Mouse (Mus musculus): ENCODE data around the gene Gal3st3. TPM values are rescaled to one million over a fixed set of nuclear protein-coding genes. Genes with fewer than 3 reads are reported as not detected.

Gene Gal3st3
- polyA plus RNA-seq, 1 experiment from 2014 or later = 48.8 TPM

DNA sequence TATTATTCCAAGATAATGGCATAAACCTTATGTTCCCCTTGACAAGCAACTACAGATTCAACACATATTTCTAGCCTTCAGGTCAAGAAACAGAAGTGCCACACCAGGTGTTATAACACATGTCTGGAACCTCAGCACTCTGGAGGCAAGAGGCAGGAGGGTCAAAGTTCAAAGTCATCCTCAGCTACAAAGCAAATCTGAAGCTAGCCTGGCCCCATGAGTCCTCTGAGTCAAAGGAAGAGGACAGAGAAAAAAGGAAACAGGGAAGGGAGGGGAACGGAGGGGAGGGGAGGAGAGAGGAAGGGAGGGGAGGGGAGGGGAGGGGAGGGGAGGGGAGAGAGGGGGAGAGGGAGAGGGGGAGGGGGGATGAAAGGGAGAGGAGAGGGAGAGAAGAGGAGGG, 57.9 kb downstream of the Gal3st3 start:
- no CpG with 5 or more reads among the region's 1 CpGs for WGBS
- no peaks in the 10 kb centered on the region for H3K9me3 ChIP-seq
- no peak overlapping the region for H3K9ac ChIP-seq
- no peaks in the 10 kb centered on the region for H3K4me1 ChIP-seq (replicated peaks)
- no peaks in the 10 kb centered on the region for H3K36me3 ChIP-seq
- no peaks in the 10 kb centered on the region for H3K27me3 ChIP-seq
- H3K4me3 ChIP-seq = no peak overlapping the region
- H3K4me2 ChIP-seq = no peak overlapping the region
- H3K27ac ChIP-seq (replicated peaks) = no peak overlapping the region
- ATAC-seq (ENCODE audit: low FRiP score, low read depth) = no peak

Other genes starting within 250 kb of the Gal3st3 start
- 0.79 and 1.1 TPM in 2 replicates for gene Rin1, start 247.8 kb upstream of the Gal3st3 start, polyA plus RNA-seq (2015; fragmentation: Nextera tagmentation; extraction: Ambion mirVana)
- gene Cd248, start 230.3 kb upstream of the Gal3st3 start, polyA plus RNA-seq (2015; fragmentation: Nextera tagmentation; extraction: Ambion mirVana) = 19.8 and 22.0 TPM in 2 replicates
- 28.3 and 34.0 TPM in 2 replicates for gene Tmem151a, start 212.8 kb upstream of the Gal3st3 start, polyA plus RNA-seq (2015; fragmentation: Nextera tagmentation; extraction: Ambion mirVana)
- 55.8 and 64.0 TPM in 2 replicates for gene Yif1a, start 209.8 kb upstream of the Gal3st3 start, polyA plus RNA-seq (2015; fragmentation: Nextera tagmentation; extraction: Ambion mirVana)
- gene Cnih2, start 199.8 kb upstream of the Gal3st3 start, polyA plus RNA-seq (2015; fragmentation: Nextera tagmentation; extraction: Ambion mirVana) = 364 and 435 TPM in 2 replicates
- gene Rab1b, start 191.3 kb upstream of the Gal3st3 start, polyA plus RNA-seq (2015; fragmentation: Nextera tagmentation; extraction: Ambion mirVana) = 210 and 222 TPM in 2 replicates
- 76.9 and 90.2 TPM in 2 replicates for gene Klc2, start 179.8 kb upstream of the Gal3st3 start, polyA plus RNA-seq (2015; fragmentation: Nextera tagmentation; extraction: Ambion mirVana)
- gene Pacs1, start 25.2 kb upstream of the Gal3st3 start, polyA plus RNA-seq (2015; fragmentation: Nextera tagmentation; extraction: Ambion mirVana) = 47.4 and 58.3 TPM in 2 replicates
- gene Sf3b2, start 2.9 kb upstream of the Gal3st3 start, polyA plus RNA-seq (2015; fragmentation: Nextera tagmentation; extraction: Ambion mirVana) = 312 and 338 TPM in 2 replicates
- not detected in 2 replicates for gene Catsper1, start 37.4 kb downstream of the Gal3st3 start, polyA plus RNA-seq (2015; fragmentation: Nextera tagmentation; extraction: Ambion mirVana)
- 8.5 and 9.5 TPM in 2 replicates for gene Cst6, start 51.2 kb downstream of the Gal3st3 start, polyA plus RNA-seq (2015; fragmentation: Nextera tagmentation; extraction: Ambion mirVana)
- gene Eif1ad, start 68.4 kb downstream of the Gal3st3 start, polyA plus RNA-seq (2015; fragmentation: Nextera tagmentation; extraction: Ambion mirVana) = 40.7 and 43.3 TPM in 2 replicates
- gene Banf1, start 68.8 kb downstream of the Gal3st3 start, polyA plus RNA-seq (2015; fragmentation: Nextera tagmentation; extraction: Ambion mirVana) = 319 and 333 TPM in 2 replicates
- 68.2 and 77.1 TPM in 2 replicates for gene Sart1, start 90.4 kb downstream of the Gal3st3 start, polyA plus RNA-seq (2015; fragmentation: Nextera tagmentation; extraction: Ambion mirVana)
- not detected in 2 replicates for gene Tsga10ip, start 104.2 kb downstream of the Gal3st3 start, polyA plus RNA-seq (2015; fragmentation: Nextera tagmentation; extraction: Ambion mirVana)
- gene Drap1, start 126.6 kb downstream of the Gal3st3 start, polyA plus RNA-seq (2015; fragmentation: Nextera tagmentation; extraction: Ambion mirVana) = 301 and 311 TPM in 2 replicates
- gene AI837181, start 126.8 kb downstream of the Gal3st3 start, polyA plus RNA-seq (2015; fragmentation: Nextera tagmentation; extraction: Ambion mirVana) = 74.9 and 82.4 TPM in 2 replicates
- not detected in 2 replicates for gene Fosl1, start 149.2 kb downstream of the Gal3st3 start, polyA plus RNA-seq (2015; fragmentation: Nextera tagmentation; extraction: Ambion mirVana)
- gene Ccdc85b, start 159.6 kb downstream of the Gal3st3 start, polyA plus RNA-seq (2015; fragmentation: Nextera tagmentation; extraction: Ambion mirVana) = 12.8 and 14.0 TPM in 2 replicates
- gene Fibp, start 162.3 kb downstream of the Gal3st3 start, polyA plus RNA-seq (2015; fragmentation: Nextera tagmentation; extraction: Ambion mirVana) = 147 and 160 TPM in 2 replicates
- 4.3 and 5.7 TPM in 2 replicates for gene Ctsw, start 170.2 kb downstream of the Gal3st3 start, polyA plus RNA-seq (2015; fragmentation: Nextera tagmentation; extraction: Ambion mirVana)
- gene Efemp2, start 175.6 kb downstream of the Gal3st3 start, polyA plus RNA-seq (2015; fragmentation: Nextera tagmentation; extraction: Ambion mirVana) = 38.9 and 44.9 TPM in 2 replicates
- 49.2 TPM in 2 replicates for gene Mus81, start 190.1 kb downstream of the Gal3st3 start, polyA plus RNA-seq (2015; fragmentation: Nextera tagmentation; extraction: Ambion mirVana)
- gene Cfl1, start 192.1 kb downstream of the Gal3st3 start, polyA plus RNA-seq (2015; fragmentation: Nextera tagmentation; extraction: Ambion mirVana) = 3,340 and 3,538 TPM in 2 replicates
- 0.26 and 0.44 TPM in 2 replicates for gene 1700020D05Rik, start 205.5 kb downstream of the Gal3st3 start, polyA plus RNA-seq (2015; fragmentation: Nextera tagmentation; extraction: Ambion mirVana)
- 94.6 and 99.8 TPM in 2 replicates for gene Snx32, start 212.2 kb downstream of the Gal3st3 start, polyA plus RNA-seq (2015; fragmentation: Nextera tagmentation; extraction: Ambion mirVana)